In the genomic region with DNA sequence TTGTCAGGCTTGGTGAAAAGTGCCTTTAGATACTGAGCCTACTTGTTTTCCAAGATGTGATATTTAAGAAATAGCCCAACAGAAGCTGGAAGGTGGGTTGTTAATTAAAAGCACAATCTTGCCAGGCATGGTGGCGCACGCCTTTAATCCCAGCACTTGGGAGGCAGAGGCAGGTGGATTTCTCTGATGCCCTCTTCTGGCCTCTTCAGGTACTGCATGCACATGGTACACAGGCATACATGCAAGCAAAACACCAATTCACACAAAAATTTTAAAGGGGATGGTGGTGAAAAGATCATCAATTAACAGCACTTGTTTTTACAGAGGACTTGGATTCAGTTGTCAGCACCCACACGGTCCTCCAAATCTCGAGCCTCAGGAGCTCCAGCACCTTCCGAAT, we compare ENCODE assay signal across 10 mouse cellular contexts. TPM values are rescaled to one million over a fixed set of nuclear protein-coding genes. Genes with fewer than 3 reads are reported as not detected.
A peak's percentile ranks its signal among the peaks of the same experiment; 100 is the strongest.
DNase-seq lines count a peak whose midpoint lies in the region; ATAC-seq and TF ChIP-seq lines count a peak whose summit lies in the region.
"Had no signal": no experiment of that assay in that cellular context is flagged by ENCODE, and none has a peak within 500 bp of the region (broad histone marks: within the 10 kb centered on the region; RNA-seq: fewer than 3 reads in every experiment).

No protein-coding gene starts in this region.

- DNase-seq in kidney, postnatal 0 days (ENCODE audit: low spot score) = no peak
- DNase-seq in CD8-positive naive resting alpha-beta T cell, adult 2 months (ENCODE audit: low read depth in 2 of 2, low spot score in 2 of 2) = peak; percentile 11 to 26
- peak; percentile 43 for DNase-seq in T-cell, adult 2 months (ENCODE audit: low spot score)
- peak; percentile 24 for DNase-seq in retina, embryonic 14.5 days (ENCODE audit: low spot score)
- no peak for DNase-seq in c-Kit-positive CD71-positive TER-119-positive erythroid progenitor cells, embryonic 14.5 days (ENCODE audit: low spot score)

- H3K9ac ChIP-seq in kidney, postnatal 0 days (ENCODE audit: low read depth, low read length) = no peak overlapping the region
- no peak overlapping the region for H3K9ac ChIP-seq in kidney, embryonic 16.5 days (replicated peaks; ENCODE audit: low read length)
- no peak overlapping the region for H3K9ac ChIP-seq in heart, embryonic 12.5 days
- H3K9ac ChIP-seq: neural tube, embryonic 13.5 days had no signal

- peak; percentile 59 for TF ChIP-seq CTCF in kidney, postnatal 0 days (IDR thresholded peaks at IDR 0.05; ENCODE audit: low read depth)

- H3K27me3 ChIP-seq in kidney, postnatal 0 days (ENCODE audit: insufficient read depth, low read length) = no peaks in the 10 kb centered on the region
- H3K27me3 ChIP-seq in kidney, embryonic 16.5 days (ENCODE audit: insufficient read depth, low read length) = no peaks in the 10 kb centered on the region; the same call in 1 of the 2 replicates
- no peaks in the 10 kb centered on the region for H3K27me3 ChIP-seq in heart, embryonic 12.5 days (replicated peaks)
- H3K27me3 ChIP-seq: neural tube, embryonic 13.5 days had no signal

- no peak for ATAC-seq in kidney, postnatal 0 days (replicated peaks; ENCODE audit: low FRiP score, low read depth)
- ATAC-seq in kidney, embryonic 16.5 days (ENCODE audit: low FRiP score, low TSS enrichment) = no peak
- no peak for ATAC-seq in activated CD4-positive, CD25-positive, alpha-beta regulatory T cell, adult 4 months
- ATAC-seq in heart, embryonic 12.5 days (ENCODE audit: insufficient number of reproducible peaks, low FRiP score) = no peak

- WGBS in kidney, postnatal 0 days = 87% methylated on average over 5 of the region's 5 CpGs
- 86% methylated on average over 5 of the region's 5 CpGs for WGBS in kidney, embryonic 16.5 days
- WGBS in heart, embryonic 12.5 days = 84% methylated on average over 5 of the region's 5 CpGs

- H3K9me3 ChIP-seq in kidney, postnatal 0 days (replicated peaks; ENCODE audit: low read length) = no peaks in the 10 kb centered on the region
- no peaks in the 10 kb centered on the region for H3K9me3 ChIP-seq in kidney, embryonic 16.5 days (ENCODE audit: low read length)
- no peaks in the 10 kb centered on the region for H3K9me3 ChIP-seq in heart, embryonic 12.5 days (replicated peaks)
- H3K9me3 ChIP-seq: neural tube, embryonic 13.5 days had no signal

- H3K36me3 ChIP-seq in kidney, postnatal 0 days (ENCODE audit: insufficient read depth, low read length) = no peaks in the 10 kb centered on the region
- no peaks in the 10 kb centered on the region for H3K36me3 ChIP-seq in kidney, embryonic 16.5 days (ENCODE audit: insufficient read depth, low read length)
- H3K36me3 ChIP-seq in heart, embryonic 12.5 days = no peaks in the 10 kb centered on the region
- H3K36me3 ChIP-seq: neural tube, embryonic 13.5 days had no signal

- no peak overlapping the region for H3K4me3 ChIP-seq in kidney, postnatal 0 days (replicated peaks; ENCODE audit: low read depth, low read length)
- H3K4me3 ChIP-seq in kidney, embryonic 16.5 days (ENCODE audit: low read length) = no peak overlapping the region
- H3K4me3 ChIP-seq in heart, embryonic 12.5 days = no peak overlapping the region
- H3K4me3 ChIP-seq: neural tube, embryonic 13.5 days had no signal

- no peak overlapping the region for H3K27ac ChIP-seq in kidney, postnatal 0 days
- no peak overlapping the region for H3K27ac ChIP-seq in kidney, embryonic 16.5 days (ENCODE audit: low read length)
- no peak overlapping the region for H3K27ac ChIP-seq in heart, embryonic 12.5 days (ENCODE audit: poor library complexity, severe bottlenecking)

- H3K4me2 ChIP-seq in kidney, postnatal 0 days (ENCODE audit: low read length) = no peak overlapping the region
- H3K4me2 ChIP-seq in kidney, embryonic 16.5 days (replicated peaks; ENCODE audit: low read depth, low read length) = no peak overlapping the region
- H3K4me2 ChIP-seq in heart, embryonic 12.5 days = no peak overlapping the region
- H3K4me2 ChIP-seq: neural tube, embryonic 13.5 days had no signal

- H3K4me1 ChIP-seq in kidney, postnatal 0 days (replicated peaks; ENCODE audit: insufficient read depth, low read length) = no peaks in the 10 kb centered on the region
- 0 out of 2 replicates have a peak, but pooled peaks cover 5% of the 10 kb centered on the region for H3K4me1 ChIP-seq in kidney, embryonic 16.5 days (ENCODE audit: insufficient read depth, low read length)
- H3K4me1 ChIP-seq in heart, embryonic 12.5 days (replicated peaks) = no peaks in the 10 kb centered on the region

RNA-seq across cellular contexts. Expression of gene Nlgn3, which starts 35.6 kb away (rescaled TPM):
- 1.7 and 2.8 TPM in 2 replicates for polyA plus RNA-seq in kidney, postnatal 0 days (2015; fragmentation: Nextera tagmentation; extraction: Ambion mirVana)
- polyA plus RNA-seq in kidney, embryonic 16.5 days (2015; fragmentation: Nextera tagmentation; extraction: Ambion mirVana) = 6.8 and 7.5 TPM in 2 replicates
- under 1 TPM in 1 of 2 experiments, not detected in 1; 0.33 TPM for polyA plus RNA-seq in activated CD4-positive, CD25-positive, alpha-beta regulatory T cell, adult 4 months (2017; shearing (Covaris generic))
- polyA plus RNA-seq in heart, embryonic 12.5 days (2016; fragmentation: Nextera tagmentation; extraction: Ambion mirVana) = 2.2 and 2.9 TPM in 2 replicates

RNA-seq across cellular contexts. Expression of gene Gjb1, which starts 41.6 kb away (rescaled TPM):
- polyA plus RNA-seq in kidney, postnatal 0 days (2015; fragmentation: Nextera tagmentation; extraction: Ambion mirVana) = 49.8 and 52.9 TPM in 2 replicates
- polyA plus RNA-seq in kidney, embryonic 16.5 days (2015; fragmentation: Nextera tagmentation; extraction: Ambion mirVana) = 33.6 and 40.6 TPM in 2 replicates
- not detected for polyA plus RNA-seq in activated CD4-positive, CD25-positive, alpha-beta regulatory T cell, adult 4 months (2017; shearing (Covaris generic))
- polyA plus RNA-seq in heart, embryonic 12.5 days (2016; fragmentation: Nextera tagmentation; extraction: Ambion mirVana) = 0.13 and 0.66 TPM in 2 replicates
- polyA plus RNA-seq: heart, embryonic 14.5 days had no signal

Comparison
In these comparisons a context has a peak if more than half of its experiments do, and no peak if none do; other contexts are left out.
1. DNase-seq: peak in CD8-positive naive resting alpha-beta T cell, adult 2 months (2 of 2), T-cell, adult 2 months (single experiment) and retina, embryonic 14.5 days (single experiment); none in kidney, postnatal 0 days (single experiment) and c-Kit-positive CD71-positive TER-119-positive erythroid progenitor cells, embryonic 14.5 days (single experiment).
2. RNA of gene Gjb1, which starts 41.6 kb away (polyA plus RNA-seq): 49.8 to 52.9 TPM in kidney, postnatal 0 days and 33.6 to 40.6 TPM in kidney, embryonic 16.5 days; 0.13 to 0.66 TPM in heart, embryonic 12.5 days and not detected in activated CD4-positive, CD25-positive, alpha-beta regulatory T cell, adult 4 months; every median in the first group is over 10 times any median in the second.